Mouse (Mus musculus): ENCODE results near the gene Mia2.

DNA sequence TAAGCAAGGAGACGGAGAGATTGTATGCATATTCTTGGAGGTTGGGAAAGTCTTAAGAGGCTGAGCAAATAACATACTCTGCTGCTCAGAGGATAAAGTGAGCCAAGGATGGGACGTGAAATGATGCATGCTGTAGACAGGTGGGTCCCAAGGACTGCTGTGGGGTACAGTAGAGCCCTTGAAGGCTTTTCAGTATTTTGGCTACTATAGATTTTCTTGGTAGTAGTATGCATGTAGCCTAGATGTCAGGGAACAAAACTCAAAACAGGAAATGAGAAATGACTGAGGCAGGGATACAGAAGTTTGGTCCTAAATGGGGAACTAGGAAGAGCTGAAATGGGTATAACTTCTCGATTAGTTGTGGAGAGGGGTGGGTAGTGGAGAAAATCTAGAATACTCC lies 36.9 kb downstream of the Mia2 start:
- TF ChIP-seq CTCF (IDR thresholded peaks at IDR 0.05; ENCODE audit: insufficient read depth, low read depth, low read length) = no peak
- TF ChIP-seq POLR2A (IDR thresholded peaks at IDR 0.05; ENCODE audit: insufficient read depth, low read depth, low read length) = no peak

Measured in olfactory bulb, adult 2 months (tissue).